Comparison of ENCODE assay signal across 21 mouse cellular contexts in the genomic region with DNA sequence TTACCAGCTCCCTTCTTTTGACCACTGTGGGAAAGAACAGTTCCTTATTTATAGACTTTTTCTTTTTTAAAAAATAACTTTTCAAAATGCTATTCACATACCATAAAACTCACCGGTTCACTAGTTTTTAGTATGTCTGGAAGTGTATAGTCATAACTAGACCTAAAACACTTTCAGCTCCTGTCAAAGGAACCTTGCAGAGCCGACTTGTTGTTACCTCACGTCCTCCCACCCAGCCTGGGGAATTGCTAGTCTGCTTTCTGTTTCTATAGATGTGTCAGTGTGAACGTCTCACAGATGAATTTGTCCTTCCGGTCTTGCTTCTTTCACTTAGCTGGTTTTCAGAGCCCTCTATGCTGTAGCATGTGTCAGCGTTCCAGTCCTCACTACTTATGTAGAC. TPM values are rescaled to one million over a fixed set of nuclear protein-coding genes. Genes with fewer than 3 reads are reported as not detected.
"Had no signal": no experiment of that assay in that cellular context is flagged by ENCODE, and none has a peak within 500 bp of the region (broad histone marks: within the 10 kb centered on the region; RNA-seq: fewer than 3 reads in every experiment).

No protein-coding gene starts in this region.

- DNase-seq: liver, postnatal 0 days; lung, adult 2 months; lung, postnatal 14 days; lung, postnatal 36 days; right cerebral cortex, postnatal 14 days; right cerebral cortex, postnatal 4 days; spleen, adult 18-20 months; thymus, adult 2 months; thymus, postnatal 25 days; thymus, postnatal 4 days had no signal

- H3K36me3 ChIP-seq: lung, embryonic 15.5 days; midbrain, embryonic 13.5 days; midbrain, embryonic 15.5 days; neural tube, embryonic 12.5 days had no signal

- H3K9me3 ChIP-seq: lung, embryonic 15.5 days; megakaryocyte, embryonic 14.5 days; midbrain, embryonic 13.5 days; midbrain, embryonic 15.5 days; neural tube, embryonic 12.5 days had no signal

- H3K4me1 ChIP-seq: lung, embryonic 15.5 days; megakaryocyte, embryonic 14.5 days; midbrain, embryonic 13.5 days; midbrain, embryonic 15.5 days; neural tube, embryonic 12.5 days had no signal

- H3K4me2 ChIP-seq: lung, embryonic 15.5 days; midbrain, embryonic 11.5 days; midbrain, embryonic 13.5 days; midbrain, embryonic 15.5 days; neural tube, embryonic 12.5 days had no signal

- H3K9ac ChIP-seq: liver, postnatal 0 days; lung, embryonic 15.5 days; midbrain, embryonic 13.5 days; midbrain, embryonic 15.5 days; neural tube, embryonic 12.5 days had no signal

- ATAC-seq: liver, postnatal 0 days; lung, postnatal 0 days; midbrain, embryonic 13.5 days; midbrain, embryonic 15.5 days had no signal

- H3K27ac ChIP-seq: lung, embryonic 15.5 days; macrophage; midbrain, embryonic 13.5 days; midbrain, embryonic 15.5 days; neural tube, embryonic 12.5 days had no signal

- H3K4me3 ChIP-seq: lung, embryonic 15.5 days; megakaryocyte, embryonic 14.5 days; midbrain, embryonic 13.5 days; midbrain, embryonic 15.5 days; neural tube, embryonic 12.5 days had no signal

- H3K27me3 ChIP-seq: lung, embryonic 15.5 days; megakaryocyte, embryonic 14.5 days; midbrain, embryonic 13.5 days; midbrain, embryonic 15.5 days; neural tube, embryonic 12.5 days had no signal

RNA-seq across cellular contexts. Expression of gene Sdk1, which starts 35.8 kb away (rescaled TPM):
- total RNA-seq: megakaryocyte progenitor cell, adult 5-6 weeks; monocyte, adult 5-6 weeks; neutrophil, adult 5-6 weeks had no signal
- polyA plus RNA-seq: macrophage had no signal
